Mouse (Mus musculus): Measurements from ENCODE around the gene Tbc1d9. TPM values are rescaled to one million over a fixed set of nuclear protein-coding genes. Genes with fewer than 3 reads are reported as not detected.
A peak's percentile ranks its signal among the peaks of the same experiment; 100 is the strongest.

Tbc1d9 gene
- polyA plus RNA-seq, 1 experiment from 2014 or later, result 2.3 TPM

DNA sequence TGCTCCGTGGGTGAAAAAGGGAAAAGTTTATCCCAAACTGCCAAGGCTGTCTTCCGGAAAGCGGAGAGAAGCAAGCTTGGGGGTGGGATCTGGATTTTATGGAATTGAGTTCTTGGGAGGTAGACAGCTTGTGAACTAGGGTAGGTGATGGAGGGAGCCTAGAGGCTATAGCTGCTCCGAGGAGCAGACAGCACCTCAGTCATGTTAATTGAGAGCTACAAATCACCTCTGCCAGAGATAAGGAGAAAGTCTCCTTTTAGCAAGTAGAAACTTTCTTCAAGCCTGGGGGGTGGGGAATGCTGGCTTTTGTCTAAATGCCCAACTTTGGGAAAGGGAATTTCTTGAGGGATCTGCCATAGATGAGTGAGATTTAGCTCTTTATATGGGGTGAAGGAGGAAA is 10.0 kb upstream of the Tbc1d9 start:
- peak overlapping the region; percentile 18; the same call in 1 of the 2 replicates for H3K4me2 ChIP-seq (replicated peaks; ENCODE audit: low read depth, low read length)
- no peak overlapping the region for H3K4me3 ChIP-seq (ENCODE audit: low read length)
- H3K27ac ChIP-seq (ENCODE audit: low read length), result no peak overlapping the region
- no peaks in the 10 kb centered on the region for H3K27me3 ChIP-seq (ENCODE audit: insufficient read depth, low read length)
- WGBS, result 21% methylated on average over 4 of the region's 4 CpGs
- no peak for ATAC-seq (ENCODE audit: low FRiP score, low TSS enrichment)
- no peaks in the 10 kb centered on the region for H3K36me3 ChIP-seq (ENCODE audit: insufficient read depth, low read length)
- no peak overlapping the region for H3K9ac ChIP-seq (replicated peaks; ENCODE audit: low read length)
- no peaks in the 10 kb centered on the region for H3K4me1 ChIP-seq (ENCODE audit: insufficient read depth, low read length)
- H3K9me3 ChIP-seq (ENCODE audit: low read length), result no peaks in the 10 kb centered on the region

DNA sequence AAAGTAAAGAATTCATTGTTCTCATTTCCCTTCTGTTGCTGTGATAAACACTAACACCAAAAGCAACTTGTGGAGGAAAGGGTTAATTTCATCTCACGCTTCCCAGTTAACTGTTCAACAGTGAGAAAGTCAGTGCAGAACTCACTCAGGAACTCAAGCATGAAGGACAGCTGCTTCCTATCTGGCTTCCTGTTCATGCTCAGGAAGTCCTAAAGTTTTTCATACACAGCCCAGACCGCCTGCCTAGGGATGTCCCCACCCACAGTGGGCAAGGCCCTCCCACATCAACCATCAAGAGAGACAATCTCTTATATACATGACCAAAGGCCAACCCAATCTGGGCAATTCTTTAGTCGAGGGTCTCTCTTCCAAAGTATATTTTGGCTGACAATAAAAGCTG is 6.2 kb upstream of the Tbc1d9 start:
- Histone ChIP-seq H3K4me3 (ENCODE audit: low read length) (no peak overlapping the region), H3K4me2 (replicated peaks; ENCODE audit: low read depth, low read length) (no peak overlapping the region), H3K36me3 (ENCODE audit: insufficient read depth, low read length) (no peaks in the 10 kb centered on the region), H3K4me1 (ENCODE audit: insufficient read depth, low read length) (no peaks in the 10 kb centered on the region), H3K9me3 (ENCODE audit: low read length) (no peaks in the 10 kb centered on the region), H3K27ac (ENCODE audit: low read length) (no peak overlapping the region), H3K9ac (replicated peaks; ENCODE audit: low read length) (no peak overlapping the region), H3K27me3 (ENCODE audit: insufficient read depth, low read length) (no peaks in the 10 kb centered on the region)
- ATAC-seq (ENCODE audit: low FRiP score, low TSS enrichment), result no peak
- 43% methylated on average over 3 of the region's 3 CpGs for WGBS

- Histone ChIP-seq H3K9me3 (ENCODE audit: low read length) (no peaks in the 10 kb centered on the region), H3K27ac (ENCODE audit: low read length) (no peak overlapping the region), H3K4me3 (ENCODE audit: low read length) (no peak overlapping the region), H3K4me1 (ENCODE audit: insufficient read depth, low read length) (peaks cover under 1% of the 10 kb centered on the region; the same call in 1 of the 2 replicates), H3K9ac (replicated peaks; ENCODE audit: low read length) (no peak overlapping the region), H3K36me3 (ENCODE audit: insufficient read depth, low read length) (no peaks in the 10 kb centered on the region), H3K27me3 (ENCODE audit: insufficient read depth, low read length) (no peaks in the 10 kb centered on the region), H3K4me2 (replicated peaks; ENCODE audit: low read depth, low read length) (no peak overlapping the region)
- WGBS, result 58% methylated on average over 1 of the region's 1 CpGs
- ATAC-seq (ENCODE audit: low FRiP score, low TSS enrichment), result no peak
These were observed 5.5 kb upstream of the Tbc1d9 start for GRCm38 (mm10) chr8:83159615-83160014.

GRCm38 (mm10) chr8:83160613-83161012 is 4.5 kb upstream of the Tbc1d9 start:
- Histone ChIP-seq H3K4me2 (replicated peaks; ENCODE audit: low read depth, low read length) (no peak overlapping the region), H3K27me3 (ENCODE audit: insufficient read depth, low read length) (no peaks in the 10 kb centered on the region), H3K27ac (ENCODE audit: low read length) (no peak overlapping the region), H3K4me1 (ENCODE audit: insufficient read depth, low read length) (peaks cover 5% of the 10 kb centered on the region; the same call in 1 of the 2 replicates), H3K9me3 (ENCODE audit: low read length) (no peaks in the 10 kb centered on the region), H3K4me3 (ENCODE audit: low read length) (no peak overlapping the region), H3K36me3 (ENCODE audit: insufficient read depth, low read length) (no peaks in the 10 kb centered on the region), H3K9ac (replicated peaks; ENCODE audit: low read length) (no peak overlapping the region)
- WGBS, result 77% methylated on average over 2 of the region's 2 CpGs
- no peak for ATAC-seq (ENCODE audit: low FRiP score, low TSS enrichment)

DNA sequence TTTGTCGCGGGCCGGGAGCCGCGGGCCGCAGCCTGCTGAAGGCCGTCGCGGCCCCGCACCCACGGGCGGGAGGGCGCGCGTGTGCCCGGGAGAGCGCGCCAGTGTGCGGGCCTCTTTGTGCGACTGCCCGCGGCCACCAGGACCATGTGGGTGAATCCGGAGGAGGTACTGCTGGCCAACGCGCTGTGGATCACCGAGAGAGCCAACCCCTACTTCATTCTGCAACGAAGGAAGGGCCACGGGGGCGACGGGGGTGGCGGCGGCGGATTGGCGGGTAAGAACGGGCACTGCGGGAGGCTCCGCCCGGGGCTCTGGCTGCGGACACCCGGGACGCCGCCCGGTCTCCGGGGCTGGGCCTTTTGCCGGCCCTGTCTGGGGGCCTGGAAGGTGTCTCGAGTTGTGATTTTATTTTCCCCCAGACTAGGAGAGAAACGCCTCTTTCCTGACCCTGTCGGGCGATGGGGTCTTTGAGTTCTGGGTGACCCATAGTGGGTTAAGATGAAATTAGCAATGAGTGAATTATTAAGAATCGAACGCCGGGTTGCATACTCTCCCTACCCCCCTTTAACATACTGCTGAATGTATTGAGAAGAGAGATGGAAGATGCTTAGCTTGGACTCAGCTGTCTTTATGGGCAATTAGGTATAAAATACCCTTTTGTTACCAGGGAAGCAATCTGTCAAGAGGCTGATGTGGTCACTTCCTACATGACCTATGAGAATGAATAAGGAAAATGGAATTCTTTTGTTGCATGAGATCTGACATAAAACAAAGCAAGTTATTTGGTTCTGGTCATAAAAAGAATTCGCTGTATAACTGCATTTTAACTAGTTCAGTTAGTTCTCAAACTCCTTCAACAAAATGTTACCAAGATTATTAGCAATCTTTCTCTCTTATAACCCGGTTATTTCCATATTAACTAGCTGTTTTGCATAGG is 1.0 kb downstream of the Tbc1d9 start, which contains the start of gene Gm10645:
TSS of gene Gm10645 (minus strand) at position 240 of the 937 bp plus-strand sequence.
- Histone ChIP-seq H3K27ac (ENCODE audit: low read length) (peak within 1 kb of the TSS; percentile 68), H3K27me3 (ENCODE audit: insufficient read depth, low read length) (0 out of 2 replicates have a peak, but pooled peaks cover 7% of the 10 kb centered on the region), H3K9me3 (ENCODE audit: low read length) (no peaks in the 10 kb centered on the region), H3K4me1 (ENCODE audit: insufficient read depth, low read length) (peaks cover 10% of the 10 kb centered on the region), H3K4me2 (replicated peaks; ENCODE audit: low read depth, low read length) (peak within 1 kb of the TSS; percentile 95), H3K4me3 (ENCODE audit: low read length) (peak within 1 kb of the TSS; percentile 79), H3K36me3 (ENCODE audit: insufficient read depth, low read length) (no peaks in the 10 kb centered on the region), H3K9ac (replicated peaks; ENCODE audit: low read length) (peak within 1 kb of the TSS; percentile 85)
- peak; percentile 57 for ATAC-seq (ENCODE audit: low FRiP score, low TSS enrichment)
- 2% methylated on average over 51 of the region's 54 CpGs for WGBS

DNA sequence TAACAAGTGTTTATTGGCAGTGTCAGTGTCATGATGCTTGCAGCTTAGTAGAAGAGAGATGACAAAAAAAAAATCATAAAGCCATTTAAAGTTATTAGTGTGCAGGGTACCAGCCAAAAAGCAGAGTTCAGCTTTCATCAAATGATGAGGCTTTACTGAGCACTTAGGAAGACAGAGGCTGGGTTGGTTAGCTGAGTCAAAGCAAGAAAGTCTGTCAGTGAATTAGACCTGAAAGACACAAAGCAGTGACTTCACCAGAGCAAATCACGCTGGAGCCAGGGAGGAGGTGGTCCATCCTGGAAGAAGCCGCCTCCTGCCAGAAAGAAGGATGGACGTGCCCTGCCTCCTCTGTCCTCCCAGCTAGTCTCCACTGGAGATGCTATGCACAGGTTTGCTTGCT is 2.8 kb downstream of the Tbc1d9 start:
- Histone ChIP-seq H3K4me3 (ENCODE audit: low read length) (no peak overlapping the region), H3K36me3 (ENCODE audit: insufficient read depth, low read length) (no peaks in the 10 kb centered on the region), H3K9ac (replicated peaks; ENCODE audit: low read length) (no peak overlapping the region), H3K4me2 (replicated peaks; ENCODE audit: low read depth, low read length) (no peak overlapping the region), H3K27me3 (ENCODE audit: insufficient read depth, low read length) (0 out of 2 replicates have a peak, but pooled peaks cover 7% of the 10 kb centered on the region), H3K9me3 (ENCODE audit: low read length) (no peaks in the 10 kb centered on the region), H3K4me1 (ENCODE audit: insufficient read depth, low read length) (peaks cover 10% of the 10 kb centered on the region), H3K27ac (ENCODE audit: low read length) (no peak overlapping the region)
- no peak for ATAC-seq (ENCODE audit: low FRiP score, low TSS enrichment)
- 63% methylated on average over 3 of the region's 3 CpGs for WGBS

DNA sequence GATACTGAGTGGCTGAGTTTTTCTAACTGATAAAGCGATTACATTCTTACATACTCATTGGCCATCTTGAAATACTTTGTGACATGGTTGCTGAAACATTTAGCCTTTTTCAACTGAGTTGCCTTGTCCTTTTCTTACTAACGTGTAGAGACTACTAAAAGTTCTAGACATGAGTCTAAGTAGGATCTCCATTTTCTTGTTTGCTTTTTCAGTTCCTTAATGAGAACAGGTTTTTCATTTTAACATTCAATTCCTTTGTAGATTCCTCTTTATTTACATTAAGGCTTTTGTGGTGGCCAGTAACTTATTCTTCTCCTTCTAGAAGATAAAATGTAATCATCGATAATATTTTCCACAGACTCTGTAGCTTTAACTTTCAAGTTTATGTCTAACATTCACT is 4.0 kb downstream of the Tbc1d9 start:
- Histone ChIP-seq H3K4me3 (ENCODE audit: low read length) (no peak overlapping the region), H3K9ac (replicated peaks; ENCODE audit: low read length) (no peak overlapping the region), H3K9me3 (ENCODE audit: low read length) (no peaks in the 10 kb centered on the region), H3K27me3 (ENCODE audit: insufficient read depth, low read length) (0 out of 2 replicates have a peak, but pooled peaks cover 7% of the 10 kb centered on the region), H3K27ac (ENCODE audit: low read length) (no peak overlapping the region), H3K4me2 (replicated peaks; ENCODE audit: low read depth, low read length) (no peak overlapping the region), H3K36me3 (ENCODE audit: insufficient read depth, low read length) (no peaks in the 10 kb centered on the region), H3K4me1 (ENCODE audit: insufficient read depth, low read length) (peaks cover 10% of the 10 kb centered on the region)
- ATAC-seq (ENCODE audit: low FRiP score, low TSS enrichment), result no peak
- WGBS, result 91% methylated on average over 3 of the region's 3 CpGs

- ATAC-seq (ENCODE audit: low FRiP score, low TSS enrichment), result no peak
- Histone ChIP-seq H3K9ac (replicated peaks; ENCODE audit: low read length) (no peak overlapping the region), H3K4me1 (ENCODE audit: insufficient read depth, low read length) (peaks cover 8% of the 10 kb centered on the region), H3K27ac (ENCODE audit: low read length) (no peak overlapping the region), H3K27me3 (ENCODE audit: insufficient read depth, low read length) (0 out of 2 replicates have a peak, but pooled peaks cover 7% of the 10 kb centered on the region), H3K4me3 (ENCODE audit: low read length) (no peak overlapping the region), H3K36me3 (ENCODE audit: insufficient read depth, low read length) (no peaks in the 10 kb centered on the region), H3K4me2 (replicated peaks; ENCODE audit: low read depth, low read length) (no peak overlapping the region), H3K9me3 (ENCODE audit: low read length) (no peaks in the 10 kb centered on the region)
- 87% methylated on average over 2 of the region's 2 CpGs for WGBS
These were observed 4.6 kb downstream of the Tbc1d9 start for GRCm38 (mm10) chr8:83169709-83170108.

DNA sequence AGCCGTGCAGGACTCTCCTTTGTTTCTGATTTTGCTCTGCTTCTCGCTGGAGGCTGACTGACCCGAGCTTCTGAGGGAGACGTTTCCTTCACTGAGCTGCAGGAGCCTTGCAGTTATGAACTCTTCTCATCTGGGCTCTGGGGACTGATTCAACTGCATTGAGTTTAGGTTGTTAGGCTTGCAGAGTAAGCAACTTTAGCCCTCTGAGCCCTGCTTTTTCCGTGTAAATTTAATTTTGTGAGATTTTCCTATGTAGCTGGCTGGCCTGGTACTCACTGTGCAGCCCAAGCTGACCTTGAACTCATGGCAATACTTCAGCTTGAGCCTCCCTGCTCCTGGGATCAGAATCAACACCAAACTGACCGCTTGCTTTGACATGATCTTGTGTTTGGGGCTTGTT is 5.7 kb downstream of the Tbc1d9 start:
- Histone ChIP-seq H3K27ac (ENCODE audit: low read length) (no peak overlapping the region), H3K4me2 (replicated peaks; ENCODE audit: low read depth, low read length) (no peak overlapping the region), H3K9ac (replicated peaks; ENCODE audit: low read length) (no peak overlapping the region), H3K4me1 (ENCODE audit: insufficient read depth, low read length) (peaks cover 5% of the 10 kb centered on the region; the same call in 1 of the 2 replicates), H3K27me3 (ENCODE audit: insufficient read depth, low read length) (0 out of 2 replicates have a peak, but pooled peaks cover 7% of the 10 kb centered on the region), H3K9me3 (ENCODE audit: low read length) (no peaks in the 10 kb centered on the region), H3K36me3 (ENCODE audit: insufficient read depth, low read length) (no peaks in the 10 kb centered on the region), H3K4me3 (ENCODE audit: low read length) (no peak overlapping the region)
- 42% methylated on average over 6 of the region's 6 CpGs for WGBS
- no peak for ATAC-seq (ENCODE audit: low FRiP score, low TSS enrichment)

GRCm38 (mm10) chr8:83175680-83176079 is 10.5 kb downstream of the Tbc1d9 start:
- H3K27ac ChIP-seq (ENCODE audit: low read length), result no peak overlapping the region
- H3K27me3 ChIP-seq (ENCODE audit: insufficient read depth, low read length), result no peaks in the 10 kb centered on the region
- no peaks in the 10 kb centered on the region for H3K36me3 ChIP-seq (ENCODE audit: insufficient read depth, low read length)
- ATAC-seq (ENCODE audit: low FRiP score, low TSS enrichment), result no peak
- no peak overlapping the region for H3K9ac ChIP-seq (replicated peaks; ENCODE audit: low read length)
- H3K4me1 ChIP-seq (ENCODE audit: insufficient read depth, low read length), result peaks cover 19% of the 10 kb centered on the region
- H3K4me3 ChIP-seq (ENCODE audit: low read length), result no peak overlapping the region
- H3K4me2 ChIP-seq (replicated peaks; ENCODE audit: low read depth, low read length), result no peak overlapping the region
- H3K9me3 ChIP-seq (ENCODE audit: low read length), result no peaks in the 10 kb centered on the region
- WGBS, result 72% methylated on average over 10 of the region's 10 CpGs
